Mouse (Mus musculus) T-cell, adult 2 months (primary cell): ENCODE measurements at regions not wholly inside any gene's neighbourhood (a gene's known extent, or its start where the extent isn't known, plus 50 kb on each side); places are given as distances from the start of the nearest gene placed in this dataset.

ENCODE experiments used
- DNase-seq: peaks from one replicate; pipeline ENCODE4 v3.0.0; 2022; ENCODE audit warnings: low spot score

DNA sequence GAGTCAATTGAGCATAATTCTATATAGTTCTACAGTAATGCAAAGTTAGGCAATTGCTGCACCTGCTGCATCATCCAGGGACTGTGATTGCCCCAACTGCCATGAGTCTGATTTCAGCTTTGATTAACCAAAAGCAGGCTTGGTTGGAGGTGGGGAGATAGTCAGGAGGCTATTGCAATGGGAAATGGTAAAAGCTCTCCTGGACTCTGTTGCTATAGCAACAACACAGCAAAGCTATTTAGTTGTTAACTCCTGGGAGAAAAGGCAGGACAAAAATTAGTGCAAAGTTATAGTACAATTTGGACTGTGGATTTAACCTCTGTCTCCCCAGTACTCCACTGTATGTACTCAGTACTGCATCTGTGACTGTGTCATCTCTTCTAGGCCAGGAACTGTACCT lies 51.7 kb upstream of the Rasgrf1 start:
- no peak for DNase-seq

DNA sequence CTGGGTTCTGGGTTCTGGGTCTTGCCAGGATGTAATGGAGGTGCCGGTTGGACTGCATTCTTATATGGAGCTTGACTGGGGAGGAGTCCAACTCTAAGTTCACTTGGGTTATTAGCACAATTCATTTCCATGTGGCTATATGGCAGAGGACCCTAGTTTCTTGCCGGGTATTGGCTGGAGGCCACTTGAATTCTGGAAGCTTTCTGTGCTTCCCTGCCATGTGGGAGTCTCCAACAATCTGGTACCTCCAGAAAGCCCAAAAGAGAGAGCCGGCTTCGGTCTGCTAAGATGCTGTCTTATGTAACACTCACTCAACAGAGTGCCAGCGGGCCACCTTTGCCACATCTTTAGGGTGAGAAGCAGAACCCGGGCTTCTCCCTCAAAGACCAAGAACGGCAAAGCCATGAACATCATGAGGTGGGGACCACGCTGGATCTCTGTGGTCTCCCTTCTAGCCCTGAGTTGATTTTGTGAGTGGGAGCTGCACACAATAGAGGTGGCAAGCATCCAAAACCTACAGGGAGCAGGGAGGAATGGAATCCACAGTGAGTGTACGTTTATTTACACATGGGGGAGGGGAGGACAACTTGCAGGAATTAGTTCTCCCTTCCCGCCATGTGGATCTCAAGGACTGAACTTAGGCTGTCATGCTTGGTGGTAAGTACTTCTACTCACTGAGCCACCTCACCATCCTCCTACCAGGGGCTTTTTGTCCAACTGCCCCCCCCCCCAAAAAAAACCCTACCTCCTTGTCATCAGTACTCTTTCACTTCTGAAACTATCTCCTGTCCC lies 59.0 kb upstream of the Rasgrf1 start:
- no peak for DNase-seq

DNA sequence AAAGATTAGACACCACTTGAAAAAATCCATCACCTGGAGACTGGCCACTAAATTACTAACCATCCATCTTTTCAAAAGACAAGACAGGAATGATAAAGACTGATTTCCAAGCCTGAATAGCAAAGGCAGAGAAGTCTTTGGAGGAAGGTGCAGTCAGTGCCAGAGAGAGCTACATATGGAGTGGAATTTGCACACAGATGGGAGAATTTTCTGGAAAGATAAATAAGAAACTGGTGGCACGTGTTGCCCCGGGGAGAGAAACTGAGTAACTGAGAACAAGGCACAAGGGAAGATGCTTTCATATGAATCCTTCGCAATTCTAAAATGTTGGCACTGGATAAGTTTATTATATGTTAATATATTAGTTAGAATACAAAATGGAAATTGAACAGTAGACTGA lies 59.8 kb upstream of the Rasgrf1 start:
- no peak for DNase-seq

DNA sequence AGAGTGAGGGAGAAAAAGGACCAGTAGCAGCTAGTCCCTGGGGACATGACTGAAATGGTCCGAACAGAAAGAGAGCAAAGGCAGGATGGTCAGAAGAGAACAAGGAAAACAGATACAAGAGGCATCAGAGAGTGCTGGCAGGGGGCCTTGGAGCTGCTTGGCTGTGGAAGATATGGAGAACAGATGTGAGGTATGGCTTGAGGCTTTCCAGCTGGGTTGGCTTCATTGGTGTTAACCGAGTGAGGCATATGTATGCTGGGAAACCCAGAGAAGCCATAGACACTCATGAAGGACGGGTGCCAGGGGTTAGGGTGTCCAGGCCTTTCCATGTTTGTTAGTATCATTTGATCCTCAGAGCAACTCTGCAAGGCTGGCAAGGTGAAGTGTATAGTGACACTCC lies 61.1 kb upstream of the Rasgrf1 start:
- DNase-seq: no peak

DNA sequence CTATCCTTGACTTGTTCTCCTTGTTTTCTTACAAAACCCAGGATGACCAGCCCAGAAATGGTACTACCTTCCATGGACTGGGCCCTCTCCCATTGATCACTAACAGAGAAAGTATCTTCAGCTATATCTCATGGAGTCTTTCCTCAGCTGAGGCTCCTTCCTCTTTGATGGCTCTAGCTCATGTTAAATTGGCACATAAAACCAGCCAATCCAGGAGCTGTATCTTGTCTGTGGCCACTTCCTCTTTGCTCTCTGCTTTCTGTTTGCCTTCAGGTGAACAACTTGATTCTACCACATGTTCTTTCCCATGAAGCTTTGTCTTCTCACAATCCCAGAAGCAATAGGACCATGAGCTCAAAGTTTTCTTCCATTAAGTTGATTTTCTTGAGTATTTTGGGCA lies 62.7 kb upstream of the Rasgrf1 start:
- DNase-seq: no peak

DNA sequence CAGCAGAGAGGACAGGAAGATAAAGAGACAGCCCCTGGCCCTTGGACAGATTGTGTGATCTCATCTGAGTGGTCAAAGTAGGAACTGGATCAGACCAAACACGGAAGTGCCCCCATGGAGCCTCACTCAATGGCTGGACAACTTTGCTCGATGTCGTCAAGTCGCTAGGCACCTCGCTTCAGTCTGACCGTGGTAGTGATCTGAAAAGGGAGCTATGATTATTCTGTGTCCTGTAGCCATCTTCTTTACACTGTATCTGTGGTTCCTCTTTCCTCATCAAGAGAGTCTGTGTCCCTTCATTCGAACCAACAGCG lies 67.0 kb upstream of the Rasgrf1 start:
- DNase-seq: no peak

DNA sequence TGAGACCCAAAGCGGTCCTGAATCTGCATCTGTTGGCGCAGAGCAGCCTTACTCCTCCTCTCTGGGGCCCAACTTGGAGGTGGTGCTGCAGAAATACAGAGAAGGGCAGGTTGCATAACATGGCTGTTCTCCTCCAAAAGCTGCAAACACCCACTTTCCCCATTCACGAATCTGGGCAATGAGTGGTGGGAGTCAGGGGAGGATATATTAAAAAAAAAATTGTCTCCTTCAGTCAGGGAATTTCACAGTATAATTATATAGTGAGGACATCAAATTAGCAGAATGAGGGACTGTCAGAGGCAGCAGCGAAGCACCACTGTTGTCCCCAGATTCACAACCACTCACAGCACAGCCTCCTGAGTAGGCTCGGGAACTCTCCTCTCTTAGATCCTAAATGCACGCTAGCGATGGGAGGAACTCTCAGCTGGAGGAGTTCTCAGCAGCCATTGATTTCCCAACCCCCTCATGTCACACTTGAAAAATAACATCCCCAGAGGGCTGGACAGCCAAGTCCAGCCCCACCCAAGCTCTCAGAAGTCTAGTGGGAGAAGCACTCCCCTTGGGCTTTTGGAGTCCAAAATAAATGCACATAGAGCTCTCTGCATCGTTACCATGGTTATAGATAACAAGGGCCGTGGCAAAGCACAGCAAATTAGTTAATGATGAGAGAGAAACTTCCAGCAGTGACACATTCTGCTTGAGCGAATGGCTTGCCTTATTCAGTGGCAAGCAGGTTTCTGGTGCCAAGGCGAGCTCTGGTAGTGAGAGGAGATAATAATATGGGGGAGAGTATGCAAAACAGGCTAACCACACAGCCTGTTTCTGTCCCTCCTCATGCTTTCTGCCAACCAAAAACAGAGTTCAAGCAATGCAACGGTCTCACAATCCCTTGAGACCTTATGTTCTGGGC lies 67.6 kb upstream of the Rasgrf1 start:
- DNase-seq: no peak

DNA sequence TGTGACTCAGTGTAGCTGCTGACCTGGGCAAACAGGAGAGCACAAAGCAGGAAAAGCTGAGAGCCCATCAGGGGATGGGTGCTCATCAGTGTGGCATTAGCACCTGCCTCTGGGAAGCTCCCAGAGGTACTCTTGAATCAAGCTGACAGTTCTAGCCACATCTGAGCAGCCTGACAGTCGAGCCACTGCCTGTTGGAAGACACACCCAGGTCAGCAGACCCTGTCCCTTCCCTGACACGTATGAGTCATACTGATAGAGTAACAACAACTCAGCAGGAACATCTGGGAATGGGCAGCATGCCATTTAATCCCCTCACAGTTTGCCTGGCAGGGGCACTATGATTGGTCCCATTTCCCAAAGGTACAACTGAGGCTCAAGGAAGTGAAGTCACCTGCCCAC lies 68.3 kb upstream of the Rasgrf1 start:
- no peak for DNase-seq

DNA sequence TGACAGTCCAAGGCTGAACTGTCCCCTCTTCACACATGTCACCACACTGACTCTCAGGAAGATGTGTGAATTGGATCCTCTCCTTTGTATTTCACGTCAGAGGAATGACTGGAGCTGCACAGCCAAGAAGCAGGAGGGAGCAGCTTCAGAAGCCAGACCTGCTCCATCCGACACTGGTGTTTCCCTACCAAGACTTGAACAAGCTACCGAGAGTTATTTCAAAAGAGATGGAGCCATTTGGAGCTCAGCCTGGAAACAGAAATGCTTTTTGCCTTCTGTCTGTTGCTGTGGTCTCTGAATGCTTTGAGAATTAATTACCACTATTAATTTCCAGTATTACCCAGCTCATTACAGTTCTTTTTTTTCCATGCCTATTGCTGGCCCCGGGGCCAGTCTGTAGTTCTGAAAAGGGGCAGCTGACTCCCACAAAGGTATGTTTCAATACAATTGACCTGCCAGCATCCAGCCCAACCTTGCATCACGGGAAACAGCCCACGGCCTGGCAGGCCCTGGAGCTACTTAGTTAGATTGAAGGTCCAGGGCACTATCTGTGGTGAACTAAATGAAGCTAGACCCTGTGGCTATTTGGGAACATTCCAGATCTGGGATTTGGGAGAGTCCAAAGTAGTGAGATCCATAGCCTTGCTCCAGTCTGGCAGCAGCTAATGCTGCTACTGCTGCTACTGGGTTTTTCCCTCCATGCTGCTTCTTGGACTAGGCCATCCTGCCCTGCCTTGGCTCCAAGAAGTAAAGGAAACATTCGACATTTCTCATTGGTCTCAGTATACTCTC lies 73.1 kb upstream of the Rasgrf1 start:
- no peak for DNase-seq

DNA sequence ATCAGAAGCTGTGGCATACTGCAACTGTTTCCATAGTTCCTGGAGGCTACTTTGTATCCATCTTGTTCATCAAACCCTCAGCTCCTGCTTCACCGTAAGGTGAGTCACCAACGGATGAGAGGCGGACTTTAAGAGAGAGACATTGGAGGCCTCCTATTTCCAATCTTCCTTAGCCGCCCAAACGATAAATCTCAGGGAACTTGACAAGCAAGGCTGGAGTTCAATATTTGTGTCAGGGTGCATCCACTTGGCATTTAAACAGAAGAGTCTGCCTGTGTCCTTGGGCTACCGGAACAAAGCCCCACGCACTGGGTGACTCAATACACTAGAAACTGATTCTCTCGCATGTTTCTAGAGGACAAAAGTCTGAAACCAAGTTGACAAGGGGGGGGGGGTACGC lies 76.1 kb upstream of the Rasgrf1 start:
- DNase-seq: no peak

DNA sequence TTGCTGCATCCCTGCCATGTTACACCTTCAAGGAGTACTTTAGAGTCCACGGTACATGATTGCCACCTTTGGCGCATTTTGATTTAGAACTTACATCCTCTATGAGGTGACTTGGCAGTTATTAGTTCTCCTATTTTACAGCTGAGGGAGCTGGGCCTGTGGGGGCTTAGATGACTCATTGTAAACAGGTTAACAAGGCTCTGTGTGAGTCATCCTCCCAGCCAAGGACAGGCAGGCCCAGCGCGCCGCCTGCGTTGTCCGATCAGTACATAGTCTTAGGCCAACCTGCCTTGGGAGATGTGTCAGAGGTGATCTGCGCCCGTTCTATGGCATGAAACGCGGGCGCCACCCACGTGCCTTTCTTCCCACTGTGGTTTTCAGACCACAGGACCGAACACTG lies 77.9 kb upstream of the Rasgrf1 start:
- DNase-seq: no peak

DNA sequence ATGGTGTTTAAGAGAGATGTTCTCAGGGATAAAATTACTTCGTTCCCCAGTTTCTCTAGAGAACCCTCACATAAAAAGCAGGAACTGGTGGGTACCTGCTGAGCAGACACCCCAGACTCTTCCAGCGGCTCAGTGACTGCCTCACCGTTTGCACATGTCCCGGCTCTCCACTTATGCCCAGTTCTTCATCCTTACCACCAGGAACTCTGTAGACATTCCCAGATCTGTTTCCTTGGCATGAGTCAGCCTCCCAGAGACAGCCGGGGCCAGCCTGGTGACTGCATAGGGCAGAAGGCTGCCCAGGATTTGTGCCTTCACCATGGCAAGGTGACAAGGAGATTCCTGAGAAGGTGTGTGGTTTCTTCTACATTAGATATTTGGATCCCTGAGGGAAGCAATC lies 81.6 kb upstream of the Rasgrf1 start:
- DNase-seq: no peak

DNA sequence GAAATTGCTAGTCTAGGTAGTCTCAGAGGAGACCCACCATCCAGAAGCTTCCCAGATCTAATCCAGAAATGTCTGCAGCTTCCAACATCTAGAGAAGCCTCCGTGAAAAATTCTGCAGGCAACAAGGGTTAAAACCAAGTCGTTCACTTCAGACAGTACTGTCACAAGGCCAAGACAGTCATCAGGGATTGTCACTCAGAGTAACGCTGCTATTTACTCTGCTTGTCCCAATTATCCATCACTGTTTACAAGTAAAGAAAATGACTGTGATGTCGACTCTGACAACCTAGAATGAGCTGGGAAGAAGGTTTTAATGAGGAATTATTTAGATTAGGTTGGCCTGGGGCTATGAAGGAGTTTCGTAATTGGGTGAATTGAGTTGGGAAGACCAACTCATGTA lies 82.1 kb upstream of the Rasgrf1 start:
- no peak for DNase-seq

DNA sequence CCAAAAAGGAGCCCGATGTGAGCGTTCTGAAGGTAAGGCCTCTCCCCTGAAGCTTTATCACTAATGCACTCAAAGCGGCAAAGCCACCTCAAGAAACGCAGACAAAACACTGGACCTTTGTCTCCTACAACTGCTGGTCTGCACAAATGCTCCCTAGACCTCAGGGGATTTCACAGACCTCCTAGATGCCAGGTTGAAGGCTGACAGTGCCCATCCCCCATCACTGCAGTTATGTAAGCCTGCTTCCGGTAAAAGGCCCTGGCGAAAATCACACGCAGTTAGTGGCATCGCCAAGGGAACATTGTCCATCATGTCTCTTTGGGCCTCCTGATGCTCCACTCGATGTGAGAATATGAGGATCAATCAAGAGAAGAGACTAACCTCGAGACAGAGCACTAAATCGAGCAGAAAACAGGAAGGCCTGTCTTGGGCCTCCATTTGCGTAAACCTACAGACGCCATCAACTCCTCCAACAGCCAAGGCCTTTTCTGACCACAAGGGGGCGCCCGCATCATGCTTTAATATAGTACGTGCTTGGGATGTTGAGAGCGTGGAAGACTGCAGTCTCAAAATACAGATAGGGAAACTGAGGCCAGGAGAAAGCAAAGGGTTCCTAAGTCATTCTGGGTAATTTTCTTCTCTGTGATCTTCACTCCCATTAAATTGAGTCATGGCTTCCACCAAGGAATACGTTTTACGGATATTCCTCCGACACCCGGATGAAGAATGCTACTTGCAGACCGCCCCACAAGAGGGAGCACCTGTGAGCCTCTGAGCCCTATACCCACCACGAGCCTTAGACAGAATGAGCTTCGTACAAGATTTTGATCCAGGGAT lies 82.8 kb upstream of the Rasgrf1 start:
- DNase-seq: peak; percentile 68

DNA sequence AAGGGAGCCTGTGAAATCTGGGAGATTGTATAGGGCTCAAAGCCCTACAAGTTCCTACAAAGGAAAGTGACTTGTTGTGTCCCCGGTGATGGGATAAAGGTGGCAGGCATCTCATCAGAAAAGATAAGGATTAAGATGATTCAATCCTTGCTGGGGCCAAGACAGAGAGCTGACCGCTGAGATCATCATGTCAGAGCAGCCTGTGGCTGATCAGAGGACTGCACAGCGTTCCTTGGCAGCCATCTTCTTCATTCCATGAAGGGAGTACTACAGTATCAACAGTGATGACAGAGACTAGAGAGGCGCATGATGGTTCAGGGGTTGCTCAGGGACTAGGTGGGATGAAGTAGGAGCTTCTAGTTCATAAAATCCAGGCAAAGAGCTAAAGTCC lies 83.6 kb upstream of the Ankrd34c start:
- no peak for DNase-seq

DNA sequence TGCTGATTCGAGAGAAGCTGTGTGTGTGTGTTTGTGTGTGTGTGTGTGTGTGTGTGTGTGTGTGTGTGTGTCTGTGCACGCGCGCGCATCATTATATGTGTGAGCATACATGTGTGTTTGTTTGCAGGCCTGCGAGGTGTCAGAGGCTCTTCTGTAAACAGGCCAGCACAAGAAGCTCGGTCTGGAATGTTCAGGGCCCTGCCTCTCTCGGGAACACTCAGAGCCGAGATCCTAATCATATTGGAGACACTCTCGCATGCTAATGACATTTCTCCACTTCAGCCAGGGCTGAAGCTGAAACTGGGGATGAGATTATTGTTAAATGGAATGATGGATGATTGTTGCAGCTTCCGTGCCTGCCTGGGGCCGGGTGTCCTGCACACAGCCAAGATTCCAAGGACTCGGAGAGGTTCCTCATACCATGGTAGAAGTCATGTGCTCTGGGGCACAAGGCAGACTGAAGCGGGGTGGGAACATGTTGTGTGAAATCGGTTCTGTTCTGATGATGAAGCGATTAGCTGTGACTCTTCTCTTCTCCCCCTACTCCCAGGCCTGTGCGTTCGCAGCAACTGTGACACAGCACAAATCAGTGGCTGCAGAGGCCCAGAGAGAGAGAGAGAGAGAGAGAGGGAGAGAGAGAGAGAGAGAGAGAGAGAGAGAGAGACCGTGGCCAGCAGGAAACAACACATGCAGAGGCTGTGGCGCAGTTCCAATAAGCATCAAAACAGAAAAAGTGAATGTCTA lies 83.0 kb upstream of the Ankrd34c start:
- DNase-seq: no peak

DNA sequence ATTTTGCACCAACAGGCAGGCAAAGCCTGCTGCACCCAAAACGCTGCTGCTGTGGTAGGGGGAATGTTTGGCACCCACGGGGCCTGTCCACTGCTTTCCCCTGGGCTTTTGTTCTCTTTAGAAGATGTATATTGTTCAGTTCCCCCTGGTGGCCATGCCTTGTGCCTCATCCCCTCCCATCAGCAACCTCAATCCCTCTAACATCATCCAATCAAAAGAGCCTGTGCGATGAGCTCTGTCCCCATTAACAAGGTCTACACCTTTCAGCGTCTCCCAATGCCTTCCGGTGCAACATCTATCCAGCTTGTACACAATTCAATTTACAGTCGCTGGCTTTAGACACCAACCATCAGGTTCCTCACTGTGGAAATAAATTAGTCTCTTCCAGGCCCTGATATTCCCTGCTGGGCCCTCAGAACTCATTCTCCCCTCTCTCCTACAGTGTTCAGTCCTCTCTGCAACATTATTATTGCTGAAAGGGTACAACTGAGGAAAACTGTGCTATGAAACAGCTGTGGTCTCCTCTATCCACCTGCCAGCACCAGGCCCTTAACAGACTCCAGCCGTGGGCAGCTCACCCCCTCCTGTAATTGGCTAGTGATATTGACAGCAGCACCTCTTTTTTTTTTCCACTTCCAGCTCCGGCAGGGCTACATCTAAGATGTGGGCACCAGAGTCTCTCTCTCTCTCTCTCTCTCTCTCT lies 75.5 kb upstream of the Ankrd34c start:
- DNase-seq: no peak

DNA sequence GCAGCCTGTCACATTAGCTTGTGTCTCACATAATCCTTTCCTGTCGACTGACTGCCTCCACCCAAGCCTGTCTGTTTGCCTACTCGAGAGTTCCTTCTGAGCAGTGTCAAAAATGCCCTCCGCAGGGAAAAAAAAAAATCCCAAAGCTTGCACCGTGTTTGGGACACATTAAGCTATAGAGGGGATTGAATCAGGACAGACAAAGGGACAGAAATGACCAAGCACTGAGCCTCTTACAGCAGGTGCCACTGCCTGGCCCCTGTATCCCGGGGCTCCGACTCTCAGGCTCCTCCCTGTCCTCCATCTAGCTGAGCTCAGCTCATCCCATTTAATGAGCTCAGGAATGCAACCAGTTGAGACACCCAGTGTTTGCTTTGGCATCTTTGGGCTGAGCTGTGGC lies 69.1 kb upstream of the Ankrd34c start:
- DNase-seq: no peak

DNA sequence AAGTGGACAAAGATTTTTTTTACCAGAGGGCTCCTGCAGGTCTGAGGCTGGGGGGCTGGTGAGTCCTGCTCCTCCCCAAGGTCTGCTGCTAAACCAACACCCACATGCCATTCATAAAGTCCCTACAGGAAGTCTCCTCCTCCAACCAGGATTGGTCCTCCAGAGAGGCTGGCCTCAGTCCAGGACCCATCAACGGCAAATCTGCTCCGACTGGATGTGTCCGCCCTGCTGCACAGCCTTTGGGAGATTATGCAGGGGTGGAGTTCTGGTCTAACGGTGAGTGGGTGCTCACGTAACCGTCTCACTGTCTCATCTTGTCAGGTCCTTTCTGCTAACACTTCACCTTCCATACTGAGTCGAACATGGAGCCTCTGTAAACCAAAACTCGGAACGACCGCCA lies 64.4 kb upstream of the Ankrd34c start:
- no peak for DNase-seq

DNA sequence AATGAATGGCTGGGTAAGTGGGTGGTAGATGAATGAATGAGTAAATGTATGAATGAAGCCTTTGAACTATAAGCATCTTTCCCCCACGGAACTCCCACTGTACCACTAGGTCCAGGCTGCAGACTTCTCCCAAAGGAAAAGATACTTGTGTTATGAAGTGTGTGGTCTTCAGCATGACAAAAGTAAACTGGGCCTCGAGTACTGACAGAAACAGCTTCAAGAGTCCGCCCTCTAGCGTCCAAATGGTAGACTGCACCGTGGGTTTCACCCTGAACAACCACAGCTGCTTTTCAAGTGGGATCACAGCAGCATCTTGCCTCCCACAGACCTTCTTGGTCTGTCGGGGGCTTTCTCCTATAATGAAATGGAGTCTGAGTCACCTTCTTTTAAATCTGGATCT lies 54.7 kb upstream of the Ankrd34c start:
- DNase-seq: peak; percentile 20

DNA sequence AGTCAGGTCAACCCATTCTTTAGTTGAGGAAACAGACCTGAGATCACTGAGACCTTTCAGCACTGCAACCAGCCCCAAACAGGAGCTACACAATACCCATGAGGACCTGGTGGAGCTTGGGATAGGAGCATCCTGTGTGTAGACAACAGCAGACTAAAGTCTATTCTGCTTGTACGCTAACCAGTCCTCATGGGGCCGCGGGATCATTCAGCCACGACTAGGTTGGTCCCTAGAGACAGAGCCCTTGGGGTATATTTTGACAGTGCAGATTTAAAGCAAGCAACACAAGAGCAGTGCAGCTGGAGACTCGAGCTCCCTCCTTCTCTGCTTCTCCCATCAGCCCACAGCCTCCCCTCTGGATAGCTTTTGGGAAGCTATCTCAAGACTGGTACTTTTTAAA lies 51.7 kb upstream of the Ankrd34c start:
- DNase-seq: no peak
